8 mouse cellular contexts compared by ENCODE assay signal in the genomic region with DNA sequence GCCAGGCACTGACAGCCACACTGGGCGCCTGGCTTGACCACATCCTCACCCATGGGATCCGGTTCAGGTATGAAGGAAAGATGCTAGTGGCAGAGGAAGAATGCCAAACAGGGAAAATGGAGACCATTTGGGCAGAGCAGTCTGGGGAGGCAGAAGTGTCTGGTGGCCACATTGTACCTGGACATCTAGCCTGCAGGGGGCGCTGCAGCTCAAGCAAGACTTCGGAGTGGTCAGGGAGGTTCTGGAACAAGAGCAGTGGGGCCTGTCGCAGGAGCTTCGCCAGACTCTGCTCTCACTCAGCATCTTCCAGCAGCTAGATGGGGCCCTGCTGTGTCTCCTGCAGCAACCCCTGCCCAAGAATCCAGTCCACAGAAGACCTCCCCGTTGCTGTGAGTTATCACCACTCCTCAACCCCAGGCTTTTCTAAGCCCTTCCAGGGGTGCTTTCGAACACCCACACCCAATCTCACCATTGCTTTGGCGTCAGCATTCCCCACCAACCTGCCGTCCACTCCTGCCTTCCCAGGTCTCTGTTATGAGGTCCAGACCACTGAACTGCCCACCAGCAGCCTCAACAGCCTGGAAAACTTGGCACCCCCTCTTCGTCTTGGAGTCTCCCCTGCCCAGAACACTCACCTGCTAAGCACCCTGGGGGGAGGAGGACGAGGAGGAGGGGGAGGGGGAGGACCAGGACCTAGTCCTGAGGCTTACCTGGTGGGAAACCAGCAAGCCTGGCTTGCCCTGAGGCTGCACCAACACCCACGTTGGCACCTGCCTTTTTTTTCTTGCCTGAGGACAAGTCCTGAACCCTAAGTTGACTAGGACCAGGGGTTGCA. TPM values are rescaled to one million over a fixed set of nuclear protein-coding genes. Genes with fewer than 3 reads are reported as not detected.
A peak's percentile ranks its signal among the peaks of the same experiment; 100 is the strongest.
DNase-seq lines count a peak whose midpoint lies in the region; ATAC-seq lines count a peak whose summit lies in the region.

No protein-coding gene starts in this region.

- DNase-seq in frontal cortex, postnatal 10 days (ENCODE audit: low spot score in 2 of 2), result peak; percentile 55 to 63
- no peak for DNase-seq in frontal cortex, postnatal 14 days (ENCODE audit: low spot score in 2 of 2)
- peak; percentile 84 for DNase-seq in forebrain, embryonic 10.5 days (ENCODE audit: extremely low spot score, low spot score)
- DNase-seq in layer of hippocampus, postnatal 10 days (ENCODE audit: low spot score in 2 of 2), result peak; percentile 77 to 78
- peak; percentile 77 for DNase-seq in spleen, adult 12 weeks (ENCODE audit: low spot score)

- peaks cover 27% of the 10 kb centered on the region for H3K79me2 ChIP-seq in macrophage (ENCODE audit: inconsistent target)

- peaks cover 4% of the 10 kb centered on the region for H3K4me1 ChIP-seq in brown adipose tissue, adult 24 weeks (ENCODE audit: control insufficient read depth, insufficient read depth, insufficient read length, low read length)
- peaks cover 37% of the 10 kb centered on the region for H3K4me1 ChIP-seq in forebrain, embryonic 10.5 days

- ATAC-seq in hematopoietic stem cell, adult 5-6 weeks (replicated peaks in 1 of 2; ENCODE audit: insufficient read depth in 1 of 2, low FRiP score in 2 of 2, low TSS enrichment in 1 of 2, low read depth in 1 of 2, poor library complexity in 2 of 2, severe bottlenecking in 2 of 2), result peak; percentile 70 to 73; a peak in 3 of 4 replicates

- peaks cover 8% of the 10 kb centered on the region for H3K27me3 ChIP-seq in forebrain, embryonic 10.5 days (ENCODE audit: poor library complexity, severe bottlenecking)

- H3K27ac ChIP-seq in brown adipose tissue, adult 24 weeks (replicated peaks; ENCODE audit: low read depth, low read length), result no peak overlapping the region
- peak overlapping the region; percentile 94 for H3K27ac ChIP-seq in forebrain, embryonic 10.5 days
- 0 out of 2 replicates have a peak overlapping the region, but pooled peaks have one; percentile 65 for H3K27ac ChIP-seq in macrophage

- no peaks in the 10 kb centered on the region for H3K9me3 ChIP-seq in forebrain, embryonic 10.5 days

- WGBS in forebrain, embryonic 10.5 days, result 31% methylated on average over 13 of the region's 13 CpGs
- WGBS in macrophage (ENCODE audit: missing documents), result 53% methylated on average over 13 of the region's 13 CpGs

- H3K4me3 ChIP-seq in brown adipose tissue, adult 24 weeks (ENCODE audit: insufficient read depth, low read depth, low read length), result peak overlapping the region; percentile 89
- H3K4me3 ChIP-seq in forebrain, embryonic 10.5 days, result peak overlapping the region; percentile 94
- H3K4me3 ChIP-seq in macrophage (ENCODE audit: inconsistent target), result peak overlapping the region; percentile 87; the same call in 1 of the 2 replicates

- H3K36me3 ChIP-seq in forebrain, embryonic 10.5 days (replicated peaks), result peaks cover 22% of the 10 kb centered on the region
- peaks cover 18% of the 10 kb centered on the region; the same call in 1 of the 2 replicates for H3K36me3 ChIP-seq in macrophage (ENCODE audit: inconsistent target)

RNA-seq across cellular contexts. Expression of gene Mrpl53, which starts 1.1 kb away (rescaled TPM):
- 172 and 202 TPM in 2 replicates for polyA plus RNA-seq in brown adipose tissue, adult 24 weeks (2012; ENCODE audit: insufficient read depth, insufficient read length, missing spikeins)
- polyA plus RNA-seq in forebrain, embryonic 10.5 days (2016; fragmentation: Nextera tagmentation; extraction: Ambion mirVana), result 135 and 149 TPM in 2 replicates
- total RNA-seq in hematopoietic stem cell, adult 5-6 weeks (2017), result 8.4 and 19.3 TPM in 2 replicates
- total RNA-seq in layer of hippocampus, postnatal 10 days (2021), result 10 to 100 TPM; 55.6 to 58.1 TPM
- 10 to 100 TPM in 18 of 26 experiments, 1 to 10 TPM in 8; 3.6 to 34.6 (median 13.3) TPM for total RNA-seq in macrophage (2018; cell fraction: chromatin; rRNA removed)
- total RNA-seq in macrophage (2018; cell fraction: cytosol; rRNA removed), result 10 to 100 TPM; 21.9 to 56.4 (median 37.4) TPM
- total RNA-seq in macrophage (2018; cell fraction: nucleus; rRNA removed), result 10 to 100 TPM; 10.7 to 43.9 (median 24.6) TPM
- polyA plus RNA-seq in macrophage (2018), result 18.3 to 47.9 TPM (median 27.0 TPM) in 3 replicates

RNA-seq across cellular contexts. Expression of gene Gm42688, which starts 6.4 kb away (rescaled TPM):
- polyA plus RNA-seq in brown adipose tissue, adult 24 weeks (2012; ENCODE audit: insufficient read depth, insufficient read length, missing spikeins), result not detected in 2 replicates
- polyA plus RNA-seq in forebrain, embryonic 10.5 days (2016; fragmentation: Nextera tagmentation; extraction: Ambion mirVana), result 1.9 and 2.2 TPM in 2 replicates
- total RNA-seq in hematopoietic stem cell, adult 5-6 weeks (2017), result 2.4 and 4.1 TPM in 2 replicates
- total RNA-seq in layer of hippocampus, postnatal 10 days (2021), result 1 to 10 TPM; 7.2 to 8.1 TPM
- 10 to 100 TPM in 17 of 26 experiments, 1 to 10 TPM in 9; 2.5 to 32.4 (median 16.5) TPM for total RNA-seq in macrophage (2018; cell fraction: chromatin; rRNA removed)
- total RNA-seq in macrophage (2018; cell fraction: cytosol; rRNA removed), result 1 to 10 TPM in 16 of 26 experiments, under 1 TPM in 10; 0.19 to 2.7 (median 1.4) TPM
- 10 to 100 TPM in 15 of 26 experiments, 1 to 10 TPM in 10, under 1 TPM in 1; 0.74 to 23.4 (median 10.5) TPM for total RNA-seq in macrophage (2018; cell fraction: nucleus; rRNA removed)
- 1.6 to 3.7 TPM (median 2.8 TPM) in 3 replicates for polyA plus RNA-seq in macrophage (2018)

RNA-seq across cellular contexts. Expression of gene Ccdc142, which starts 6.4 kb away (rescaled TPM):
- polyA plus RNA-seq in brown adipose tissue, adult 24 weeks (2012; ENCODE audit: insufficient read depth, insufficient read length, missing spikeins), result not detected in 2 replicates
- polyA plus RNA-seq in forebrain, embryonic 10.5 days (2016; fragmentation: Nextera tagmentation; extraction: Ambion mirVana), result 2.6 and 3.1 TPM in 2 replicates
- 0.45 and 2.3 TPM in 2 replicates for total RNA-seq in hematopoietic stem cell, adult 5-6 weeks (2017)
- total RNA-seq in layer of hippocampus, postnatal 10 days (2021), result 10 to 100 TPM in 1 of 2 experiments, 1 to 10 TPM in 1; 5.9 to 12.0 TPM
- 10 to 100 TPM in 21 of 26 experiments, 1 to 10 TPM in 5; 3.6 to 94.4 (median 25.8) TPM for total RNA-seq in macrophage (2018; cell fraction: chromatin; rRNA removed)
- total RNA-seq in macrophage (2018; cell fraction: cytosol; rRNA removed), result 1 to 10 TPM in 14 of 26 experiments, under 1 TPM in 12; 0.14 to 4.8 (median 1.1) TPM
- 10 to 100 TPM in 14 of 26 experiments, 1 to 10 TPM in 12; 2.2 to 42.2 (median 12.5) TPM for total RNA-seq in macrophage (2018; cell fraction: nucleus; rRNA removed)
- 0.99 to 3.0 TPM (median 1.5 TPM) in 3 replicates for polyA plus RNA-seq in macrophage (2018)

RNA-seq across cellular contexts. Expression of gene Mogs, which starts 7.5 kb away (rescaled TPM):
- 6.0 and 6.2 TPM in 2 replicates for polyA plus RNA-seq in brown adipose tissue, adult 24 weeks (2012; ENCODE audit: insufficient read depth, insufficient read length, missing spikeins)
- polyA plus RNA-seq in forebrain, embryonic 10.5 days (2016; fragmentation: Nextera tagmentation; extraction: Ambion mirVana), result 32.6 and 38.3 TPM in 2 replicates
- 57.8 and 60.4 TPM in 2 replicates for total RNA-seq in hematopoietic stem cell, adult 5-6 weeks (2017)
- 10 to 100 TPM; 27.7 to 30.3 TPM for total RNA-seq in layer of hippocampus, postnatal 10 days (2021)
- total RNA-seq in macrophage (2018; cell fraction: chromatin; rRNA removed), result 10 to 100 TPM in 7 of 26 experiments, 1 to 10 TPM in 19; 2.1 to 18.6 (median 7.8) TPM
- total RNA-seq in macrophage (2018; cell fraction: cytosol; rRNA removed), result 10 to 100 TPM in 25 of 26 experiments, 1 to 10 TPM in 1; 9.4 to 24.6 (median 18.0) TPM
- 10 to 100 TPM in 25 of 26 experiments, 1 to 10 TPM in 1; 8.4 to 60.3 (median 27.2) TPM for total RNA-seq in macrophage (2018; cell fraction: nucleus; rRNA removed)
- 8.4 to 31.8 TPM (median 16.2 TPM) in 3 replicates for polyA plus RNA-seq in macrophage (2018)

RNA-seq across cellular contexts. Expression of gene Wbp1, which starts 13.6 kb away (rescaled TPM):
- 62.1 and 70.3 TPM in 2 replicates for polyA plus RNA-seq in brown adipose tissue, adult 24 weeks (2012; ENCODE audit: insufficient read depth, insufficient read length, missing spikeins)
- polyA plus RNA-seq in forebrain, embryonic 10.5 days (2016; fragmentation: Nextera tagmentation; extraction: Ambion mirVana), result 125 and 137 TPM in 2 replicates
- total RNA-seq in hematopoietic stem cell, adult 5-6 weeks (2017), result 148 and 226 TPM in 2 replicates
- total RNA-seq in layer of hippocampus, postnatal 10 days (2021), result 10 to 100 TPM; 68.6 to 72.7 TPM
- 10 to 100 TPM in 15 of 26 experiments, 1 to 10 TPM in 11; 2.3 to 30.3 (median 11.4) TPM for total RNA-seq in macrophage (2018; cell fraction: chromatin; rRNA removed)
- 10 to 100 TPM; 12.7 to 23.7 (median 17.4) TPM for total RNA-seq in macrophage (2018; cell fraction: cytosol; rRNA removed)
- 10 to 100 TPM in 15 of 26 experiments, 1 to 10 TPM in 11; 4.4 to 31.2 (median 12.1) TPM for total RNA-seq in macrophage (2018; cell fraction: nucleus; rRNA removed)
- 13.1 to 20.6 TPM (median 14.1 TPM) in 3 replicates for polyA plus RNA-seq in macrophage (2018)

Comparison
In these comparisons a context has a peak if more than half of its experiments do, and no peak if none do; other contexts are left out.
1. DNase-seq: peak in frontal cortex, postnatal 10 days (2 of 2), forebrain, embryonic 10.5 days (single experiment), layer of hippocampus, postnatal 10 days (2 of 2) and spleen, adult 12 weeks (single experiment); none in frontal cortex, postnatal 14 days (0 of 2).
2. Peak in every context shown above with its lines, with median percentiles within 50 percentile points of each other: H3K4me3 ChIP-seq.